Mouse (Mus musculus) hindbrain, embryonic 12.5 days (tissue): ENCODE data around the gene Nmral1. TPM values are rescaled to one million over a fixed set of nuclear protein-coding genes. Genes with fewer than 3 reads are reported as not detected.
A peak's percentile ranks its signal among the peaks of the same experiment; 100 is the strongest.
"Not testable (repeated sequence)": the region's sequence is repeated elsewhere in the genome, so short reads cannot be mapped to it uniquely, and the experiment has no call there.

Experiments used
- ATAC-seq: fragments of 200-750 bp; cut with Nextera tagmentation; 2 replicates; pipeline ENCODE4 v1.8.0; 2017; ENCODE audit warnings: moderate TSS enrichment; ENCODE audit not compliant: low FRiP score
- H3K27ac ChIP-seq: fragments of 300-500 bp; sonication (generic); 2 replicates; pipeline ENCODE4 v1.5.1; 2016; ENCODE audit warnings: mild to moderate bottlenecking
- H3K27me3 ChIP-seq: fragments of 300-500 bp; sonication (generic); 2 replicates; pipeline ENCODE4 v1.6.1; 2016; ENCODE audit warnings: mild to moderate bottlenecking
- H3K36me3 ChIP-seq: fragments of 300-500 bp; sonication (generic); 2 replicates; pipeline ENCODE4 v1.6.1; 2016; ENCODE audit warnings: mild to moderate bottlenecking
- H3K4me1 ChIP-seq: fragments of 300-500 bp; sonication (generic); 2 replicates; pipeline ENCODE4 v1.6.1; 2016
- H3K4me2 ChIP-seq: fragments of 300-500 bp; sonication (generic); replicated peaks from 2 replicates; pipeline ENCODE4 v1.6.1; 2016; ENCODE audit warnings: mild to moderate bottlenecking
- H3K4me3 ChIP-seq: fragments of 300-500 bp; sonication (generic); 2 replicates; pipeline ENCODE4 v1.5.1; 2016; ENCODE audit warnings: mild to moderate bottlenecking
- H3K9ac ChIP-seq: fragments of 300-500 bp; sonication (generic); 2 replicates; pipeline ENCODE4 v1.6.1; 2016; ENCODE audit warnings: mild to moderate bottlenecking, moderate library complexity
- H3K9me3 ChIP-seq: fragments of 300-500 bp; sonication (generic); replicated peaks from 2 replicates; pipeline ENCODE4 v1.6.1; 2016; ENCODE audit warnings: mild to moderate bottlenecking
- WGBS: fragments of 180-500 bp; shearing (Covaris S2); methylation state at CpG from one replicate; pipeline ENCODE4 v1.1.7; 2016; 5-methylcytosine and 5-hydroxymethylcytosine counted together
- polyA plus RNA-seq: library from polyadenylated mRNA; unstranded; fragments of >200 nt; fragmentation: Nextera tagmentation; extraction: Ambion mirVana; gene quantifications from 2 replicates; pipeline ENCODE4 v1.2.1, GENCODE M21; 2016

Gene Nmral1
- 89.8 and 102 TPM in 2 replicates for polyA plus RNA-seq

DNA sequence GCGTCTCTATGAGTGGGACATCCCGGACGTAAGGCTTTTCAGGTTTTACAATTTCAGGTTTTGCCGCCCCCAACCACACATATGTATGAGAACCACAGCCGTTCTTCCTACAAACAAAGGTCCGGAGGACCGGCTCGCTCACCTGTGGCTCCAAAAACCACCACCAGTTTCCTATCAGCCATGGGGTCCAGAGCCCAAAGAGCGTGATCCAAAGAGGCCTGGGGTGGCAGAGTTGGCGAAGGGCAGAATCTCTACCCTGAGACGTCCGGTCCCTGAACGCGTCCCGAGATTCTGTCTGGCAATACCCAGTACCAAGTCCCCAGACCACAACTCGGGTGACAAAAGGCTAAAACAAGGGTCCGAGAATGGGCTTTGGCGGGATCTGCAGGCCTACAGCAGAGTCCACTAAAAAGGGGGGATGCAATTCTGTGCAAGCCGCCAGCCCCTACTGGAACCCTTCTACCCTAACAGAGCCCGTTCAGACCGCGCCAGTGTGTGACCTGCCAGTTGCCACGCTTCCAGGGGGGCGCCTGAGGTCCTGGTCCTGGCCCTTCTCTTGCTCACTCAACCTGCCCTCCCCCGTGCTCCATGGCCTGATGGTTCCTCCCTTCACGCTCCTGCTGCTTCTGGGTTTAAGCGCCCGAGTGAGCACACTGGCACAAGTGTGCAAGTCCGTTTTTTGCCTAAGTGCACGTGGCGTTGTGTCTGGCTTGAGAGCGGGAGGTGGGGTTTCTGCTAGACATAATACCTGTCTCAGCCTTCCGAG, at the start of gene Nmral1:
Gene Nmral1 (minus strand): TSS at position 604 of the 766 bp plus-strand sequence.
- WGBS = 9% methylated on average over 33 of the region's 33 CpGs
- peak within 1 kb of the TSS; percentile 66 for H3K4me3 ChIP-seq
- H3K27me3 ChIP-seq = no peaks in the 10 kb centered on the region
- peak within 1 kb of the TSS; percentile 87 for H3K27ac ChIP-seq
- H3K4me2 ChIP-seq = peak within 1 kb of the TSS; percentile 69
- H3K9ac ChIP-seq = peak within 1 kb of the TSS; percentile 81
- no peaks in the 10 kb centered on the region for H3K9me3 ChIP-seq
- peaks cover 23% of the 10 kb centered on the region for H3K36me3 ChIP-seq
- peaks cover 17% of the 10 kb centered on the region for H3K4me1 ChIP-seq
- ATAC-seq = peak; percentile 92

DNA sequence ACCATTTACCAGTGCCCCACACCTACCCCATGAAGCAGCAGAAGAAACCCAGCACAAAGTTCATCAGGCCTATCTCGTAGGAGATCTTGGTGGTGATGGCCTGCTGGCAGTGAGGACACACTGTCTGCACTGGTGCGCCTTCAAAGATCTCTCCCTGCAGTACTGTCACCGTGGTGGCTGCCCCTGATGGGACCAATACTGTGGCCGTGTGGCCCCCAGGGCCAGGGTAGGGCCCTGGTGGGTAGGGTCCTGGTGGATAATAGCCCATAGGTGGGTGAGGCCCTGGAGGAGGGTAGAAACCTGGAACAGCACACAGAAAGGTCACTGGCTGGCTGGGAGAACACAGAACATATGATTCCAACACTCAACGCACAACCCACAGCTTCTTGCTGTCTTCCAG, 49.6 kb upstream of the Nmral1 start:
- Histone ChIP-seq H3K4me1 (no peaks in the 10 kb centered on the region), H3K9me3 (no peaks in the 10 kb centered on the region), H3K27ac (no peak overlapping the region), H3K9ac (no peak overlapping the region), H3K36me3 (peaks cover 65% of the 10 kb centered on the region), H3K27me3 (no peaks in the 10 kb centered on the region), H3K4me2 (no peak overlapping the region), H3K4me3 (no peak overlapping the region)
- 98% methylated on average over 5 of the region's 5 CpGs for WGBS
- ATAC-seq = no peak

DNA sequence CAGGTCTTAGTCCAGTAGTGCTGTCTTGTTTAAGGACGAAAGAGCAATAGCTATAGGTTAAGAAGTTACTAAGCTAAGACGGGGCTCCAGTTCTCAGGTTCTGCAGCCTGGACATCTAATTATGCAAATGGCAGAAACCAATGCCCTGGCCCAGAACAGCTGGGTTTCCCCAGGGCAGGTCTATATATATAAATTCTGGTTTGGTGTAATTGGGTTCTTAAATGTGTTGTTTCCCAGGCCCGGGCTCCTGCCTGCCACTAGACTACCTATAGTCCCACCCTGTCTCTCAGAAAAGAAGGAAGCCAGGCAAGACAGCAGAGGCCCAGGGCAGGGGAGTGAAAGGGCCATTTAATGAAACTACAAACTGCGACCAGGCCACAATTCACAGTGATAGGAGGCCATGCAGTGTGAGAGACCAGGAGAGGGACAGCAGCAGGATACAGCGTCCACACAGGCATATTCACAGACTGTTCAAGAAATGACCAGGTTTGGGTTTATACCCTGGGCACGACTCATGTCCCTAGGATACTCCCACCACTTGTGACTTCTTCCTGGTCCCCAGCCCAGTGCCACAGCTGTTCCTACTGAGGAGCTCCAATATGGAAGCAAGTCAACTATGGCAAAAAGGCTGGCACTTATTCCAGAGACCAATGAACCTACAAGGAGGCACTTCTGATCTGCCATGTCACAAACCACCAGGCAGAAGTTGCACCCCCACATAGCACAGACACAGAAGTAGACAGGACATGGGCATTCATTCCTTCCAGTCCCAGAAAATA, 48.0 kb upstream of the Nmral1 start:
- WGBS = 88% methylated on average over 6 of the region's 6 CpGs
- no peak for ATAC-seq
- no peaks in the 10 kb centered on the region for H3K27me3 ChIP-seq
- H3K9ac ChIP-seq = no peak overlapping the region
- H3K36me3 ChIP-seq = peaks cover 69% of the 10 kb centered on the region
- H3K4me2 ChIP-seq = no peak overlapping the region
- H3K9me3 ChIP-seq = no peaks in the 10 kb centered on the region
- H3K4me3 ChIP-seq = no peak overlapping the region
- H3K27ac ChIP-seq = no peak overlapping the region
- H3K4me1 ChIP-seq = no peaks in the 10 kb centered on the region

DNA sequence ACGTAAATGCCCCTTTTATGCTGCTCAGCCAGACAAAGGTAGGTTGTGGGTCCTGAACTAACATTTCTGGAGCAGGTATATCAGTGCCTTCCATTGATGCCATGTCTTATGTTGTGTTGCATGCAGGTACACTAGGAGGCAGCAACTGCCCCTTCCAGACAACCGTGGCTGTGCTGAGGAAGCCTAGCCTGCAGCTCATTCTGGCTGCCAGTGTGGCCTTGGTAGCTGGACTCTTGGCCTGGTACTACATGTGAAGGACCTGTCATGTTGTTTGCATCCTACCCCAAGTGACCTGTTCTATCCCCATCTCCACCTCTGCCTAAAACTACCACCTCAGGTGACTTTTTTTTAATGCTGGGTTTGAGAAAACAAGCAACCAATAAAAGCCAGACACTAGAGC, 46.7 kb upstream of the Nmral1 start:
- Histone ChIP-seq H3K4me1 (no peaks in the 10 kb centered on the region), H3K27ac (no peak overlapping the region), H3K36me3 (peaks cover 69% of the 10 kb centered on the region), H3K4me2 (no peak overlapping the region), H3K4me3 (no peak overlapping the region), H3K27me3 (no peaks in the 10 kb centered on the region), H3K9ac (no peak overlapping the region), H3K9me3 (no peaks in the 10 kb centered on the region)
- 88% methylated on average over 2 of the region's 2 CpGs for WGBS
- no peak for ATAC-seq

DNA sequence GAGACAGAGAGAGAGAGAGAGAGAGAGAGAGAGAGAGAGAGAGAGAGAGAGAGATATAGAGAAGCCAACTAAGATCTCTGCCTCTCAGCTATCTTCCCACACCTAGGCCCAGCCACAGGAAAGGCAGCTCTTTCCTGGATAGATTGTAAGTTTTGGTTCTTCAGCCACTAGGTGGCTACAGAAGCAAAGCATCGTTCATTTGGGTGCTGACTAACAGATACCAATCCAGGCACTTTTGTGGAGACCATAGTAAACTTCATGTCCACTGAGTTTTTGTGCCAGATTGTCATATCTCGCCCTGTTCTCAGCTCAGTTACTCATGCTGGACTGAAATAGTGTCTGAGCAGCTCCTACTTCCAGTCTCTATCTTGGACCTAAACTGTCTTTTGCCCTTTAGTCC, 44.1 kb upstream of the Nmral1 start:
- H3K36me3 ChIP-seq = peaks cover 45% of the 10 kb centered on the region
- ATAC-seq = no peak
- H3K9me3 ChIP-seq = no peaks in the 10 kb centered on the region
- H3K4me2 ChIP-seq = no peak overlapping the region
- no peak overlapping the region for H3K9ac ChIP-seq
- no peaks in the 10 kb centered on the region for H3K4me1 ChIP-seq
- WGBS = 52% methylated on average over 2 of the region's 2 CpGs
- no peak overlapping the region for H3K4me3 ChIP-seq
- H3K27me3 ChIP-seq = no peaks in the 10 kb centered on the region
- H3K27ac ChIP-seq = no peak overlapping the region

DNA sequence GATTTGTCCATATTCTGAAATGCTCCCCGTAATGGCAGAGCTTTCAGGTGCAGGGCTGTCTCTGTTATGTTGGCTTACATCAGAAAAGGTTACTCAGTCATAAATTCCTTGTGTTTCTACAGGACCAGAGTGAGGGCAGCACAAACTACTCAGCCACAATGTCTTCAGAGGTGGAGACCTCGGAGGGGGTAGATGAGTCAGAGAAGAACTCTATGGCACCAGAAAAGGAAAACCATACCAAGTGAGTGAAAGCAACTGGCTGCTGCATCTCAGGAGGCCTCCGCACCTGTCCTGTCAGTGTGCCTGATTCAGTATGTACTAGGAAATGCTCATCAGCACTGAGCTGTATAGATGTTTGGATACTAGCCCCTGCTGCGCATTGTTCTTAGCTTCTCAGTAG, 43.3 kb upstream of the Nmral1 start:
- H3K4me3 ChIP-seq = no peak overlapping the region
- no peaks in the 10 kb centered on the region for H3K4me1 ChIP-seq
- no peak overlapping the region for H3K27ac ChIP-seq
- no peak overlapping the region for H3K4me2 ChIP-seq
- H3K36me3 ChIP-seq = peaks cover 36% of the 10 kb centered on the region
- no peaks in the 10 kb centered on the region for H3K9me3 ChIP-seq
- no peak for ATAC-seq
- no peak overlapping the region for H3K9ac ChIP-seq
- no peaks in the 10 kb centered on the region for H3K27me3 ChIP-seq
- 91% methylated on average over 4 of the region's 4 CpGs for WGBS

DNA sequence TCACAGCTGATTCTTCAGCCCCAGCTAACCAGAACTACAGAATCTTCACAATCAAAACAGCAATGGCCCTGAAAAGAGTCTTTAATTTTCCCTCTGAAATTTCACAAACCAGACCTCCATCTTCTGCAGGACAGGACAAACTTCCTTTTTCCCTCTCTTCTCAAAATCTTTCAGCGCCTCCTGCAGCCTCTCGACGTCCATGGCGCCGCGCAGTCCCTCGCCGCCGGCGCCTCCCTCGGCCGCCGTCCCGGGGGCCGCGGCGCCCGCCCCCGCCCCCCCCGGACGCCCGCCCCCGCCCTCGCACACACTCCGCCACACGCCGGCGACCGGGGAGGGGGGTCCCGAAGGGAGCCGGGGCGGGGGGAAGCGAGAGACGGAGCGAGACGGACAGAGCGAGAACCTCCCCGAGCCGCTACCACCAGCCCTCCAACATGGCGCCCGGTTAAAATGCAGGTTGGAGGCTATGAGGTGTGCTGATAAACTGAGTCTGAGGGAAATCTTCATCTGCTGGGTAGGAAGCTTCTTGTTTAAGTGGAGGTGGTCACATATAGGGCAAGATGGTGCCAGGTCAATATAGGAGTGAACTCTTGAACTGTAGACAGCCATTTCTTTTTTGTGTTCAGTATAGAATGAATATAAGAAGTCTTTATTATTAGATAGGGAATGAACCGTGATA, 37.6 kb upstream of the Nmral1 start:
- peak; percentile 82 for ATAC-seq
- H3K4me3 ChIP-seq = peak overlapping the region; percentile 37
- H3K4me1 ChIP-seq, H3K9me3 ChIP-seq, H3K27me3 ChIP-seq, H3K36me3 ChIP-seq: not testable (repeated sequence)
- 4% methylated on average over 31 of the region's 42 CpGs for WGBS
- H3K27ac ChIP-seq = peak overlapping the region; percentile 75
- H3K9ac ChIP-seq = peak overlapping the region; percentile 45
- peak overlapping the region; percentile 46 for H3K4me2 ChIP-seq

DNA sequence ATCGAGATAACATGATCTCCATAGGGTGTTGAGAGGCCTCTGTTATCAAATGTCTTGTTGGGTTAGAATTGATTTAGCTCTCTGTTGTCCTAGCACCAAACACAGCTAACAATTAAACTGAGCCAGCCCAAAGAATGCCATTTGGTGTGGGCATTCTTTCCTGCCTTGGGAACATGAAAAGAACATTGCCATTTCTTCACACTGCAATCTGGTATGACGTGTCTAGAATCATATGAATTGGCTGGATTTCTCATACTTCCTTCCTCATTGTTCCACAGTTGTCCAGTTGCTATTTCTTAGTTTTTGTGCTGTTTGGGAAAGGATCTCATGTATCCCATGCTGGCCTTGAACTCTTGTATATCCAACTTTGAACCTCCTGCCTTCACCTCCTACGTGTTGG, 34.9 kb upstream of the Nmral1 start:
- no peaks in the 10 kb centered on the region for H3K36me3 ChIP-seq
- no peak overlapping the region for H3K4me2 ChIP-seq
- H3K9ac ChIP-seq = no peak overlapping the region
- H3K9me3 ChIP-seq = no peaks in the 10 kb centered on the region
- H3K4me3 ChIP-seq = no peak overlapping the region
- no peak overlapping the region for H3K27ac ChIP-seq
- H3K27me3 ChIP-seq = no peaks in the 10 kb centered on the region
- H3K4me1 ChIP-seq = no peaks in the 10 kb centered on the region
- WGBS = 90% methylated on average over 3 of the region's 3 CpGs
- ATAC-seq = no peak

DNA sequence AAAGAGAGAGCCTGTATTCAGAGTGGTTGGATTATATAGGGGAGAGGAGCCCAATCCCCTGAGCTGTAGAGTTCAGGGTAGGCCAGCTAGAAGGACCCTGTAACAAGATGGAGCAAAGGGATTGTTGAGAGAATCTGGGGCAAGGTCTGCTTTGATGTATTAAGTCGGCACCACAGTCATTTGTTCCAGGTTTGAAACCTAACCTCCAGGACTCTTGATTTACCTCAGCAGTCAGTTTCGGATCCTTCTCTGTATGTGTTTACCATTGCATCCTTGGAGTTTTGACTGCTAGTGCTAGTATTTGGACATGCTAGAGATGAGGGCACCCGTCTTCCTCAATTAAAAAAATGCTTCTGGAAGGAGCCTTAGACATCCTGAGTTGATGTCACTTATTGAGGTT, 33.0 kb upstream of the Nmral1 start:
- H3K27me3 ChIP-seq = no peaks in the 10 kb centered on the region
- H3K36me3 ChIP-seq = no peaks in the 10 kb centered on the region
- no peak for ATAC-seq
- no peaks in the 10 kb centered on the region for H3K4me1 ChIP-seq
- H3K27ac ChIP-seq = no peak overlapping the region
- no peak overlapping the region for H3K4me3 ChIP-seq
- whole genome bisulfite sequencing = 95% methylated on average over 3 of the region's 3 CpGs
- H3K4me2 ChIP-seq = no peak overlapping the region
- H3K9me3 ChIP-seq = no peaks in the 10 kb centered on the region
- H3K9ac ChIP-seq = no peak overlapping the region

DNA sequence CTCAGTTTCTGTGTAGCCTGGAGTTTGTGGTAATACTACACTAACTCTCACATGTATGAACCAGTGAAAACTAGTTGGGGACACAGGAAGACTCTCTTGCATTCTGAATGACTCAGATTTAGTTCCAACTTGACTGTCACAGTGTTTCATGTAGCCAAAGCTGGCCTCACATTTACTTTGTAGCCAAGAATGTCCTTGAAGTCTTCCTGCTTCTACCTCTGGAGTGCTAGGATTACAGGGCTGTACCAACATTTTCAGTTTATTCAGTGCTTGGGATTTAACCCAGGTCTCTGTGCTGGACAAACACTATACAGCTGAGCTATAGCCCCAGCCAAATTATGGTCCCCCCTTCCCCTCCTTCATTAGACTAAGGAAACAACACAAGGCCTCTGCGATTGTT, 23.0 kb upstream of the Nmral1 start:
- ATAC-seq = no peak
- H3K9me3 ChIP-seq = peaks cover 10% of the 10 kb centered on the region; the same call in 1 of the 2 replicates
- H3K4me2 ChIP-seq = no peak overlapping the region
- peaks cover 11% of the 10 kb centered on the region for H3K36me3 ChIP-seq
- no peak overlapping the region for H3K9ac ChIP-seq
- H3K4me1 ChIP-seq = no peaks in the 10 kb centered on the region
- no peaks in the 10 kb centered on the region for H3K27me3 ChIP-seq
- 100% methylated on average over 1 of the region's 1 CpGs for WGBS
- no peak overlapping the region for H3K4me3 ChIP-seq
- H3K27ac ChIP-seq = no peak overlapping the region

DNA sequence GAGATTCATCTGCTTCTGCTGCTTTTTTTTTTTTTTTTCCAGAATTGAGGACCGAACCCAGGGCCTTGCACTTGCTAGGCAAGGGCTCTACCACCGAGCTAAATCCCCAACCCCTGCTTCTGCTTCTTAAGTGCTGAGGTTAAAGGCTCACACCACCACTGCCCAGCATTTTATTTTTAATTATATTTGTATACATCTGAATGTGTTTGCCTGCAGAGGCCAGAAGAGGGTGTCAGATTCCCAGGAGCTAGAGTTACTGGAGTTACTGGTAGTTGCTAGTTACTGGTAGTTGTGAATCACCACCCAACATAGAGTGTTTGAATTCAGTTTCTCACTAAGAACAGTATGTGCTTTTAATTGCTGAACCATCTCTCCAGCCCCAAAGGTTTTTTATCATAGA, 20.8 kb upstream of the Nmral1 start:
- H3K4me2 ChIP-seq = no peak overlapping the region
- 94% methylated on average over 2 of the region's 2 CpGs for WGBS
- no peak overlapping the region for H3K9ac ChIP-seq
- no peaks in the 10 kb centered on the region for H3K27me3 ChIP-seq
- peaks cover 11% of the 10 kb centered on the region for H3K36me3 ChIP-seq
- ATAC-seq = no peak
- no peak overlapping the region for H3K27ac ChIP-seq
- no peak overlapping the region for H3K4me3 ChIP-seq
- no peaks in the 10 kb centered on the region for H3K4me1 ChIP-seq
- H3K9me3 ChIP-seq = peaks cover 10% of the 10 kb centered on the region; the same call in 1 of the 2 replicates

DNA sequence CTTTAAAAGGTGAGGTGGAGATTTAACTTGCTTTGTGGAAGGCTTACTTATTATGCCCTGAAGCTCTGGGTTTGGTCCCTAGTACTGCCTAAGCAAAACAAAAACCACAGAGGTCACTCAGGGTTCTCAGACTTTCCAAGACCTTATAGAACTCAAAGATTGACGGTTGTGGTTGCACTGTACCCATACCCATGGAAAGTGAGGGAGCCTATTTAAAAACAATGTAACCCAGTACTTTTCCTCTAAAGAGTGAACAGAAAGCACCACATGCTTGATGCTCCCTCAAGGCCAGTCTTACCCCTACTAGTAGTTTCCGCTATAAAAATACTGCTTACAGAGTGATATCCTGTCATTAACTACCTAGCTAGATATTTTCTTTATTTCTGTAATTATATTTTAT, 17.1 kb upstream of the Nmral1 start:
- no peak overlapping the region for H3K27ac ChIP-seq
- H3K9ac ChIP-seq = no peak overlapping the region
- no peaks in the 10 kb centered on the region for H3K27me3 ChIP-seq
- no peaks in the 10 kb centered on the region for H3K4me1 ChIP-seq
- ATAC-seq = no peak
- H3K4me3 ChIP-seq = no peak overlapping the region
- H3K36me3 ChIP-seq = no peaks in the 10 kb centered on the region
- H3K4me2 ChIP-seq = no peak overlapping the region
- 93% methylated on average over 2 of the region's 2 CpGs for WGBS
- no peaks in the 10 kb centered on the region for H3K9me3 ChIP-seq
